Mouse (Mus musculus) erythroblast, adult 5-6 weeks (primary cell): Measurements from ENCODE around the gene Mettl15. TPM values are rescaled to one million over a fixed set of nuclear protein-coding genes. Genes with fewer than 3 reads are reported as not detected.
"Not testable (repeated sequence)": the region's sequence is repeated elsewhere in the genome, so short reads cannot be mapped to it uniquely, and the experiment has no call there.

Source experiments
- ATAC-seq: replicated peaks from 2 replicates; pipeline ENCODE4 v1.8.0; 2016; ENCODE audit warnings: moderate number of reproducible peaks, mild to moderate bottlenecking, moderate TSS enrichment, inconsistent platforms; ENCODE audit not compliant: poor library complexity, low FRiP score, severe bottlenecking
- total RNA-seq, 2 experiments: library from RNA; stranded (forward) in 1 of 2; stranded (reverse) in 1 of 2; fragments of 150-400 nt in 1 of 2; fragments of 200-764, 138-1000 nt in 1 of 2; gene quantifications; 2 replicates each; pipeline versions ENCODE4 v1.2.3 to v1.2.4; 2015 to 2017; ENCODE audit warnings: low replicate concordance in 2 of 2

Gene Mettl15
- total RNA-seq (2015; ENCODE audit: low replicate concordance) = 4.4 and 26.3 TPM in 2 replicates
- total RNA-seq (2017; ENCODE audit: low replicate concordance) = 5.5 and 9.5 TPM in 2 replicates

DNA sequence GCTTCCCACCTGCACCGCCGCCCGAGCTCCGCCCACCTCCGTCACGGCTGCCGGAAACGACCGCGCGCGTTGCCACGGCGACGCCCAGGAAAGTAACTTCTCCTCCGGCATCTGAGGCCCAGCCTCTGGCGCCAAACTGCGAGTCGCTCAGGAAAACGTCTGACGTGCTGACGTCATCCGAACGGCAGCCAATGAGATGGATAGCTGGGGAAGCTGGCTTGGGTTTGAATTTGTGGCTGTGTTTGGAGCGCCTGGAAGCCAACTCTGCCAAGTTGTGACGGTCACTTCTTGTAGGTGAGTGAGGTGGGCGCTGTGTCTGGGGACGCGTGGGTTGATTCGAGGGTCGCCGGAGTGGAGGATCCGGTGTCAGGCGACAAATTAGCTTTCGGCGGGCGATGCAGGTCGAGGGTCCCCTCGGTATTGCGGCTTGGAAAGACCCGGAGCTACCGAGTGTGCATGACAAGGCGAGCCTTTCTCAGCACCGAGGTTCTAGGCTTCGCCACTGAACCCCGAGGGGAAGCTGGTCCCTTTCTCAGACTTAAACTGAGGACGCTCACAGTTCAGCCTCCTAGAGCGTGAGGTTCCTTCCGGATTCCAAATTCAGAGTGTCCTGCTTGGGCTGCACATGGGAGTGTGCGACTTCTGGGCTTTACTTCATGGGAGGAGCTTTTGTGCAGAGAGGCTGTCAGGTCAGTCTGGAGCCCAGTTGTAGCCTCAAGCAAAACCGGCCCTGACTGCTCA is at the start of gene Mettl15, which contains the start of gene Kif18a:
Mettl15 (minus strand) TSS at position 149 of the 741 bp plus-strand sequence.
Kif18a (plus strand) TSS at position 139 of the 741 bp plus-strand sequence.
- ATAC-seq = peak; percentile 88

DNA sequence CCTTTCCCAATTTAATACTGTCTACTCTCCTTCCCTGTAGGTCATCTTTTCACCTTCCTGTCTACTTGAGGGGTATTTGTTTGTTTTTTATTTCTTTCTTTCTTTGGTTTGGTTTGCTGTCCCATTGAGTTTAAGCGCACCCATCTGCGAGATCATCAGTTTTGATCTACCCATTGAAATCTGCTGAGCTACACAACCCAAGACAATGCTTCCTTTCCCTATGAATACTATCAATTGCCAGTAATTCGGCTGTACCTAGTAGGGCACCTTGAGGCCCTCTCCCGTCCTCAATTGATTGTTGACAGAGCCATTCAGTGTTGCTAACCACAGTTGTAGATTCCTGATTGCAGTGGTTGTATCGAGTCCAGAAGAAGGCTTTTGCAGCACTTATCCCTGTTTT is 30.8 kb upstream of the Mettl15 start:
- ATAC-seq = no peak

GRCm38 (mm10) chr2:109303638-109304037 is 23.1 kb upstream of the Mettl15 start:
- ATAC-seq = no peak

DNA sequence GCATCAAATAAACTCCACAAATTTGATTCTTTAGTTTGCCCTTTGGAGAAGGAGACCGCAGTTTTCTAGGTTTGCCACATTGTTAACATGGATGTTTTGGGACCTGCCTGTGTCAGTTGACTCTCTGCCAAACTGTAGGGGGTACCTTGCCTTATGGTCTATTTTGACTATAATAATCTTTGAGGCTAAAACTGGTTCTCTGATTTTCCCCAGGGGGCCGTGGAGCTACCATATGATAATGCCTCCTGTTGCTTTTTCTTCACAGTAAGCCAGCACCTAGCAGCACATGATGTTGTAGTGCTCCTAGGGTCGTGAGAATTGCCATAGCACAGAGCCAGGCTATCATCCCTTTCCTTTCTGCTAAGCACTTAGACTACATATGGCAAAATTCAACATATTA is 21.7 kb upstream of the Mettl15 start:
- ATAC-seq = no peak

DNA sequence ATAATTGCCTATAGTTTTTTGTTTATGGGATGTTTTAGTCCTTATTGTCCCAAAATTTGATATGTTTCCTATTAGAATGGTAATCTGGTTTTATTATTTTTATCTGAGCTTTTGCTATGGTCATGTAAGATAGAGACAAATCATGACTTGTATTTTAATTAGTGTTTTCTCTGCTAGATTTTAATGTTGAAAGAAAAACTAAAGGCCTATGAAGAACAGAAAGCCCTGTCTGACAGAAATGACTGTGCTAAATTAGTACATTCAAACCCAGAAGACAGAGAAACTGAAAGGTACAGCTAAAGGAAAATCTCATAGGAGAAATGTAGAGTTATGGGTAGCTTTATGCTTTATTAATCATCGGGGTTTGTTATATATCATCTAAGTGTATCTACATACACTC is 17.6 kb upstream of the Mettl15 start:
- no peak for ATAC-seq

- ATAC-seq = peak; percentile 82
Observed at GRCm38 (mm10) chr2:109296264-109296663, 15.7 kb upstream of the Mettl15 start.

- no peak for ATAC-seq
Observed at GRCm38 (mm10) chr2:109289327-109289726, 8.8 kb upstream of the Mettl15 start.

- ATAC-seq = peak; percentile 69
Observed at GRCm38 (mm10) chr2:109284121-109284520, 3.6 kb upstream of the Mettl15 start.

- ATAC-seq = no peak
Observed at GRCm38 (mm10) chr2:109281341-109281690, 768 bp upstream of the Mettl15 start.

- ATAC-seq = no peak
Observed at GRCm38 (mm10) chr2:109280272-109280599, 312 bp downstream of the Mettl15 start.

DNA sequence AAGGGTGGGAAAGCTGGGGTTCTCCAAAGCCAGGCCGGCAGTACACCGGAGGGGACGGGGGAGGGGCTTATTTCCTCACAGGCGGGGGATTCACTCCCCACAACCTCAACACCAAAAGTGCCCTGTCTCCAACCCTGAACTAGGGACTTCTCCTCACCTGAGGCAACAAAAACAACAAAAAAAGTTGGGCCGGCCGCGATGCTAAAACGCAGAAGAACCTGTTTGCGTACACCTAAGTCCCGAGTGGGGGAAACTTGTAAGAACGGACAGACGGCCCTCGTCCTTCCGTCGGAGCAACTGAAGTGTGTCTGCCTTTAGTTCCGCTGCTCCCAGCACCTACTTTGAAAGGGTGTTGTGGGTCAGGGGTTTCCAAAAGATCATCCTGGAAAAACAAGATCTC is 2.5 kb downstream of the Mettl15 start:
- peak; percentile 63 for ATAC-seq

- no peak for ATAC-seq
Observed at GRCm38 (mm10) chr2:109277593-109277992, 3.0 kb downstream of the Mettl15 start.

DNA sequence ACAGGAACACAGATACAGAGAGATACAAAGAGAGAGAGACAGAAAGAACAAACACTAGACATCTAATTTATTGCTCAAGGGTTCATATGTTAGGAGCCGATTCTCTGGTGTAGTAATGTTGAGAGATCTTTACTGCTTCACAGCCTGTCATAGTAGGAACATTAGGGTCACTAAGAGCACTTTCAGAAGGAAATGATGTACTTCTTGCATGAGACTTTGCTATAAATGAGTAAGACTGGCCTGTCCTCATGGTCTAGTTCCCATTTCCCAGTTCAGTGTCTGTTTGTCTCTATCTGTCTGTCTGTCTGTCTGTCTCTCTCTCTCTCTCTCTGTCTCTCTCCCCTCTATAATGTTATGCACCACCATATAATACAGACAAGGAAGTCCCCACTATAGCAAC is 7.5 kb downstream of the Mettl15 start:
- no peak for ATAC-seq

GRCm38 (mm10) chr2:109262779-109263178 is 17.8 kb downstream of the Mettl15 start:
- no peak for ATAC-seq

DNA sequence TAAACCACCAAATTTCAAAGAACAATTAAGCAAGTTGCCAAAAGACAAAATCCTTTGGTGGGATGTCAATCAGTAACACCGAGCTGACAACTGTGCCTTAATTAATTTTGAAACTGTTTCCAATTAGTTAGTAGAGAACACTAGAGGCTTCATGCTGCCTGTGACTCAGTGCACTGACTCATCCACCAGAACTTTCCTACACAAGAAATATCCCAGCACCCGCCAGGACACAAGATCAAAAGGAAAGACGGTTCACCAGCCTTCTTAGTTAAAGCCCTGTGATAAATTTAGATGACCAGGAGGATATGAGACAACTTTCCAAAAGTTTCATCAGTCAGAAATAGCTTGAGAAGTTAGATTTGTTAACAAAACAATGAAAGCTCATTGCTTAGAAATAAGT is 38.6 kb downstream of the Mettl15 start:
- no peak for ATAC-seq

GRCm38 (mm10) chr2:109235741-109236140 is 44.8 kb downstream of the Mettl15 start:
- ATAC-seq = no peak

GRCm38 (mm10) chr2:109233876-109234275 is 46.7 kb downstream of the Mettl15 start:
- no peak for ATAC-seq

- ATAC-seq = no peak
Observed at GRCm38 (mm10) chr2:109230443-109230842, 50.1 kb downstream of the Mettl15 start.

DNA sequence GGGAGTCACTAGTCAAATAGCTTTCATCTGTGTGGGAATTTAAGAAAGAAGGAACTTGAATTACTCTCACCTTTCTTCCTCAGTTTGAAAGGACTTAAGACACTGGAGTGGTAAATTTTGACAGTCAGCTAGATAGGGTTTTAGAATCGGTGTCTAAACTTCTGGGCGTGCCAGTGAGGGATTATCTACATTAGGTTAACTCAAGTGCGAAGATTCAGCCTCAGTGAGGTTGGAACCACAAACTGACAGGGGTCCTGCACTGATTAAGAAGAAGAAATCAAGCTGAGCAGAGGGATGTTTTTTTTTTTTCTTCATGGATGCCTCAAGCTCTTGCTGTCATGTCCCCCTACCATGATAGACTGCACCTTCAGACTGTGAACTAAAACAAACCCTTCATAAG is 53.4 kb downstream of the Mettl15 start:
- no peak for ATAC-seq

- no peak for ATAC-seq
Observed at GRCm38 (mm10) chr2:109221470-109221869, 59.1 kb downstream of the Mettl15 start.

DNA sequence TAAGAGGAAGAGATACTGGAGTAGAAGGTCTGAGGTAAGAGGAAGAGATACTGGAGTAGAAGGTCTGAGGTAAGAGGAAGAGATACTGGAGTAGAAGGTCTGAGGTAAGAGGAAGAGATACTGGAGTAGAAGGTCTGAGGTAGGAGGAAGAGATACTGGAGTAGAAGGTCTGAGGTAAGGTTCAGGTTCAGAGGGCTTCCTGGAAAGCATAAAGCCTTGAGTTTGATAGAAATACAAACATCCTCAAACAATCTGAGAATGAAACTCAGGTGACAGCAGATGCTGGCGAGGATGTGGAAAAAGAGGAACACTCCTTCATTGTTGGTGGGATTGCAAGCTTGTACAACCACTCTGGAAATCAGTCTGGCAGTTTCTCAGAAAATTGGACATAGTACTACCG is 63.9 kb downstream of the Mettl15 start:
- ATAC-seq = not testable (repeated sequence)

DNA sequence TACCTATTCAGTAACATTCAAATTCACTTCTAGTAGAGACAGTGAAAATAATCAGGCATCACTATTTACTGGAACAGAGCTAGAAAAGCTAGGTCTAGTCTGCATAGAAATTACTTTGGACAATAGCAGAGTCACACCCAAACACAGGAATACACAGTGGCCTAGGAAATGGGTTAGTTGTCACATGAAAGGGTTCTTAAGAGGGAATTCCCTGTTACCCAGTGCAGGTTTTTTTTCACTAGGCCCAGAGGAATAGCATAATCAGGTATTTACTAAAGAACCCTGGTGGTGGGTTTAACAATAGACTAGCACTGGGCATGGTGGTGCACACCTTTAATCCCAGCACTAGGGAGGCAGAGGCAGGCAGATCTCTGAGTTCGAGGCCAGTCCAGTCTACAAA is 69.9 kb downstream of the Mettl15 start:
- ATAC-seq = not testable (repeated sequence)
